Mouse (Mus musculus) stomach, postnatal 0 days (tissue): Measurements from ENCODE around the gene Zcchc10.

ENCODE experiments used
- CTCF ChIP-seq: IDR thresholded peaks from 2 replicates; pipeline ENCODE4 v1.5.1; 2016; ENCODE audit warnings: antibody characterized with exemption, low read depth, mild to moderate bottlenecking, moderate library complexity
- EP300 ChIP-seq: optimal IDR thresholded peaks from 2 replicates; pipeline ENCODE3; 2016; ENCODE audit warnings: antibody characterized with exemption

DNA sequence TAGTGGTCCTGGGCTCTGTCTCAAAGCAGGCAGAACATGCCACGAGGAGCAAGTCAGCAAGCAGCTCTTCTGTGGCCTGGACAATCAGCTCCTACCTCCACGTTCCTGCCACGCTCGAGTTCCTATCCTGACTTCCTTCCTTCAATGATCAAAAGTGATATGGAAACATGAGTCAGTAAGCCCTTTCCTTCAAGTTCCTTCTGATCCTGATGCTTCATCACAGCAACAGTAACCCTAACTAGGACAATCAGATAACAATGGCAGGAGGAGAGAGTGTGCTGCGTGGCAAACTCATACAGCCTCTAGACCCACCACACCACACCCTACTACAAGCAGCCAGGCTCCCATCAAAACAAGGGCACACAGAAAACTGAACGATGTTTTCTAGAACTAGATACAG is 38.6 kb upstream of the Zcchc10 start:
- TF ChIP-seq CTCF = no peak
- TF ChIP-seq EP300 = no peak
